Mouse (Mus musculus) CD4-positive helper T cell, adult 2 months (primary cell): Measurements from ENCODE around the gene Efna5.

ENCODE experiments used
- DNase-seq: peaks from one replicate; pipeline ENCODE4 v3.0.0-alpha.2; 2012; ENCODE audit warnings: low read depth, missing footprints, low spot score

Gene Efna5

DNA sequence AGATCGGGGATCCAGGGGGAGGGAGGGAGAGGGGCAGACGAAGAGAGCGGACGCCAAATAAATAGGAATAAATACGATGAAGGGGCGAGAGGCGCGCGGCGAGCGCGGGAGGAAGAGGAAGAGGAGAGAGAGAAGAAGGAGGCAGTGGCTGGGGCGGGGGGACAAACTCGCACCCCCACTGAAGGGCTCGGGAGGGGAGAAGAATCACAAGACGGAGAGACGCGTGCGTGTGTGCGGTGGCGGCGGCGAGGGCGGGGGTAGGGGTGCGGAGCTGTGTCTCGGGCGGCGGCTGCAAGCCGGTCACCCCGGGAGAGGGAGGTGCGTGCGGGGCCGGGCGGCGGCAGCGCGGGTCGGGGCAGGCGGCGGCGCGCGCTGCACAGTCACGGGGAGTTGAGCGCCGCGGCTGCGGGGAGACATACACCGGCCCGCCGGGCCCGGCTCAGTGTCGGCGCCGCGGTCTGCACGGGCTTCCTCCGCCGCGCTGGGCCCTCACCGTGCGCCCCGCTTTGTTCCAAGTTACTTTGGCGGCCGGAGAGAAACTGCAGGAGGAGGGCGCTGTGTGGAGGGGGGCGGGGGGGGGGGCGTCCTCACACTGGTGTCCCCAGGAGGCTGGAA, at the start of gene Efna5:
Gene Efna5 (minus strand): TSS at position 142 of the 615 bp plus-strand sequence.
- DNase-seq, result no peak

- no peak for DNase-seq
Observed at GRCm38 (mm10) chr17:62915304-62915703, 34.2 kb upstream of the Efna5 start.

DNA sequence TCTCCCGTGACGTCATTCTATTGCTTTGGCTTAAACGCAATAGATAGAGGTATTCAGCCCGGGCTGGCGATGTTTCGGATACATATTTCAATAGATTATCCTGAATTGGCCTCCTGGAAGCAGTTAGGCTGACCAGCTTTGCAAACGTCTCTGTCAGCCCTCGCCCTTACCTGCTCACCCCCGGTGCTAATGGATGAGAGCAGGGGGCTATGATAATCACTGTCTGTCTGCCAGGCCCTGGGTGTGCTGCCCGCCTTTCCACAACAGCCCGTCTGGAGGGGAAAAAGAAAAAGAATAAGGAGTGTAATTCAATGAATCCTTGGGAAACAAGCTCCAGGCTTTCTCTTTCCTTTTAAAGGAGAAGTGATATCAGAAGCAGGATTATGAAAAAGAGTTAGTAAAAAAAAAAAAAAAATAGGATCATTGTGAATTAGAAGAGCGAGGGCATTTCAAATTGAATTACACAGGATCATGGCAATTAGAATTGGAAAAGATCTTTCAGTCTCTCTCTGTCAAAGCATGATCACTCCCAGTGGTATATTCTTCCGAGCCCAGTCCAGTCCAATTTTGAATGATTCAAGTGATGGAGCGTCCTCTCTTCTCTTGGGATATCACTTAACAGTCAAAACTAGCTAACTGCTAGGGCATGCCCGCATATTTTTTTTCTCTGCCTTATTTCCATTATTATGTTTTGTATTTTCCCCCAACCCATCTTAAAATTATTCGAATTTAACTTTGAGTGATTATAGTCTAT, 24.8 kb upstream of the Efna5 start:
- no peak for DNase-seq

GRCm38 (mm10) chr17:62899066-62899465, 17.9 kb upstream of the Efna5 start:
- no peak for DNase-seq

- DNase-seq, result no peak
Observed at GRCm38 (mm10) chr17:62889991-62890390, 8.9 kb upstream of the Efna5 start.

DNA sequence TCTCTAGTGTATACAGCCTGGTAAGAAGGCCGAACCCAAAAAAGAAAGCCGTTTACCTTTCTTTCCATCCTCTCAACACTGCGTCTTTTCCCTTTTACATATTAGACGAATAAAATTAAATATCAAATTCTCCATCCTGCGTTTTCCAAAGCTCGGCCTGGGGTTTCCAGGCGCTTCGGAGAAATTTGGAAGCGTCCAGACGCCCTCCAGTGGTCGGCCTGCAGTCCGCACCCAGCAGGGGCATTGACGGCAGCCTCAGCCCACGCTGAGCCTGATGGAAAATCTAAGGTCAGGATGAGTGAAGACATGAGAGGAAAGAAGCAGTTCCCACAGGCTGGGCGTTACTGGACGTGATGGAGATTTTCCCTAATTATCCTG, 3.0 kb upstream of the Efna5 start:
- DNase-seq, result peak; percentile 35

GRCm38 (mm10) chr17:62883476-62884128, 2.5 kb upstream of the Efna5 start:
- DNase-seq, result peak; percentile 18

GRCm38 (mm10) chr17:62882726-62883475, 1.8 kb upstream of the Efna5 start:
- peak; percentile 57 for DNase-seq

DNA sequence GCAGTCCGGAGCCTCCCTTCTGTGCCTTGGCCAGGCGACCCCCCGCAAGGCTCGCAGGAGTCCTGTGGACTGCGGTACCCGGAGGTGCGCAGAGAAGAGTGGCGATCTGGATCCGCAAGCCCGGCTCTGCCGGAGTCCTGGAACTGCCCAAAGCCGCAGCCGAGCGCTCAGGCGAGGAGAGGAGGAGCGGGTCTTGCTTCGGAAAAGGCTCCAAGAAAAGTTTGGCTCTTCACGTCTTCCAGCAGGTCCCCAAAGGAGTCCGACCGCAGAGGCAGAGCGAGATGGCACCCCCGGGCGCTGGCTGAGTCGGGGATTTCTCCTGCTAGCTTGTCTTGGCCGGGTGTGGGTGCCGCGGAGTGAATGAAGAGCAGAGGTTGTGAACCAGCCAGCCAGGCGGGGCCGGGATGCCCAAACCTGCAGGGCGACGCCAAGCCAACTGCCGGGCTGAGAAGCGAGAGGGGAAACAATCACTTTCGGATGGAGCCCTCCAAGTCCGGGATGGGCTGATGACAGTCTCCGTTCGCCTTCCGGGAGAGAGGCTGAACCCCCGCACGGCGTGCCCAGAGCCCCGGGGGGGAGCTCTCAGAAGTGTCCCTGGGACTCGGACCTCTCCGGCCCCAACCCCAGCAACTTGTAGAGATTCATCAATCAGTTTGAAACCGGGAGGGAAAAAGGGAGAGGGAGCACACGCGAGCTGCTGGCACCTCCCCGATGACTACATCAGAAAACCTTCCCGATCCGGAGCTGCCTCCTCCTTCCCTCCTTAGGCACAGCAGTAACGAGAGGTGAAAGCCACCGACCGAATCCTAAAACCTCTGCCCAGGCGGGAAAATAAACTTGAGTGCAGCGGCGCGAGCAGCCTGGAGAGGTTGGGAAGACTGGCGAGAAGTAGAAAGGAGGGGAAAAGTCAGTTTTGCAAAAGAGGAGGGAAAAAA, 941 bp upstream of the Efna5 start:
- peak; percentile 17 for DNase-seq

- peak; percentile 7 for DNase-seq
Observed at GRCm38 (mm10) chr17:62880311-62881175, 574 bp downstream of the Efna5 start.

GRCm38 (mm10) chr17:62879526-62880310, 1.4 kb downstream of the Efna5 start:
- no peak for DNase-seq

DNA sequence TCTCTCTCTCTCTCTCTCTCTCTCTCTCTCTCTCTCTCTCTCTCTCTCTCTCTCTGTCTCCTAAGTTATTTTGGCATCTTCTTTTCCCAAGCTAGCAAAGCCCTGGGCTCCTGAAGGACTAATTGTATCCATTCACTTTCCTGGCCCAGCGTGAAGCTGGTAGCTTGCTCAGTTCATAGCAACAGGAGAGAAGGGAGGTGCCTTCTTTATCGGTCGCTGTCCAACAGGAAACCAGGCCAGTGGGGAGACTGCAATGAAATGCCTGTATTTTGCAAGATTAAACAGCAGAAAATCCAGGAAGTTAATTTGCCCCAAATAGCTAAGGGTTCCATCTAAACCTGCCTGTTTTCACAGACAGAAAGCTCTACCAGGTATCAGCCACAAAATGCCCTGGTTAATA, 5.4 kb downstream of the Efna5 start:
- no peak for DNase-seq

DNA sequence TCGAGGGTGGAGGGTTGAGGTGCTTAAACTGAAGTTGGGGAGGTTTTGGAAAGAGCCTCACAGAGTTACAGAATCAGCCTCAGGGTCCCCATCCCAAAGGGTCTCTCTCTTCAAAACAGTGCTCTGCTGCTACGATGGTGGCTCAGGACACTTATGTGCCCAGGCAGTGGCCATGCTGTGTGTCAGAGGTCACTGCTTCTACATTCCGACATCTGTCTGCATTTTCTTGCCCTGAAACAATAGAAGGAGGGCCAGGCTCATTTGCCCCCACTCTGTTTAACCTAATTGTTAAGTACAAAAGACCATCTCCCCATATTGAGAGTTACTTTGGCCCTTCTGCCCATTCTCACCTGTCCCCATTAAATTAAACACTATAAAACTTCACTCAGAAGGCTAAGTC, 9.2 kb downstream of the Efna5 start:
- DNase-seq, result no peak

GRCm38 (mm10) chr17:62871191-62871590, 9.9 kb downstream of the Efna5 start:
- DNase-seq, result no peak

DNA sequence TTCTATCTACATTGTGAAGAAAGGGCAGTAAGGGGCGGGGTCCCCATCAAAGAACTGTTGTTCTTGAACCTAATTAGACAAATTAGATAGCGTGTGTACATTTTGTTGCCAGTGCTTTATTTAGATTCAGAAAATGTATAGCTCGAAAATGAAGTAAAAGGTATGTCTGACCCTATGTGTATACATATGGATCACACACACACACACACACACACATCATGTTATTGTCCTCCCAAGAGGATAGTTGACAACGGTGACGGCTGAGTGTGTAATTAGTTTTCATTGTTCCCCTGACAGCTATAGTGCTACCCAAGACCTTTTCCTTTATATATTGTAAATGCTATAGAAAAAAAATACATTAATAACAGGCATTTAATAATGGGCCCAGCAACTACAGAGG, 10.7 kb downstream of the Efna5 start:
- DNase-seq, result no peak

GRCm38 (mm10) chr17:62864966-62865365, 16.2 kb downstream of the Efna5 start:
- DNase-seq, result no peak

DNA sequence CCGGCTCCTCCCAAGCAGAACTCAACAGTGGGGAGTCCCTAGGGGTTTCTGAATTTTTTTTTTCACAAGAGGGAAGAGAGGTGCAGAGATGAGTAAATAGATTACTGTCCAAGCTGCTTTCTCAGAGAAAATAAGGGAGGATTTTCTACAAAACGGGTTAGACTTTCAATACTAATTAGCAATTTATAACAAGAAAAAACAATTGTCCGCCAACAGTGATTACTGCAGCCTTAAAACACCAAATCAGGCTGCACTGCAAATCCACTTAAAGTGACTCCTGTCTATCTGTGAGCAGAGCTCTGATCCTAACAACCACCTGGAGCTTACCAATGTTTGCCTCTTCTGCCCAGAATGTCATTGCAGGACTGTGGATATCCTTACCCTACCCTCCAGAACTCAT, 18.1 kb downstream of the Efna5 start:
- DNase-seq, result no peak

DNA sequence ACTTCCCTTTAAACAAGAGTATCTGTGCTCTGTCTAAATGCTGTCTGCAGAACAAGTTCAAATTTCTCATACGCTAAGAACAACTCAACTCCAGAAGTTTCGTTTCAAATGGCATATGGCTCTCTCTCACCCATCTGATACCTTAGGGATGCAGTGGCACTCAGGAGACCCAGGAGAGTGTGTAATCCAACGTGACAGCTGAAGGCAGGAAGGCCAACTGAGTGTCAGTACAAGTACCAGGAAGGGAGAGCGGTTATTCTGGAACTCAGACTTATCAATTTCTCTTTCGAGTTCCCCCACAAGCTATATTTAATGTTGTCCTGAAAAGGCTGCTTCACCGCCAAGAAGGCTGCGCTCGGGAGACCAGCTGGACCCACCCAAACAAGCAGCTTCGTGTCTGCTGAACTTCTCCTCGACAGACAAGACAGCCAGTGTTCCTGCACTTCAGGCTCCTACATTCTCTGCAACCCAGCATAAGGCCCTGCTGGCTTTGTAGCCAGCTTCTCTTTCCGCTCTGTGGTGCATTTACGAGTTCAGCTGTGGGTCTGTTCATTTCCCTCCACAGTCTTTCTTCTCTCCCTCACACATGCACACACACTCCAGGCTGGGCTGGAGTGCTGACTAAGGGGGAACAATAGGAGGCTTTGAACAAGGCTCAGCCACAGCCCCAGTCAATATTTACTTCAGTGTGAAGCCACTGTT, 18.7 kb downstream of the Efna5 start:
- peak; percentile 7 for DNase-seq

DNA sequence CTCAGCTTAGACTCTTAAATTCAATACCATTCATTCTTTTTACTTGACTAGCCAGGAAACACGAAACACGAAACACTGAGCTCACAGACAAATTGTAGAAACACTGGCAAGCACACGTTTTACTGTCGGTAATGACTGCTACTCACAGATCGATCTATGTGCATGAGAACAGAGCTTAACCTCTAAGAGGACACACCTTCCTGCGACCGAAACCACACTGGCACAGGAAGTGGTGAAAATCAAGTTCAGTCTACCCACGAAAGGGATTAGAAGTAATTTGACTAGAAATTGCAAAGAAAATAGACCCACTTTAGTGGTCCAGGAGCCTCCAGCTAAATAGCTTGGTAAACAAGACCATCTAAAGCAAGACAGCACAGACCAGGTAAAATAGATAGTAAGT, 23.8 kb downstream of the Efna5 start:
- DNase-seq, result peak; percentile 63
